Mouse (Mus musculus): Measurements from ENCODE around the gene Enpp6.
A peak's percentile ranks its signal among the peaks of the same experiment; 100 is the strongest.
"Not testable (repeated sequence)": the region's sequence is repeated elsewhere in the genome, so short reads cannot be mapped to it uniquely, and the experiment has no call there.

Enpp6 gene

GRCm38 (mm10) chr8:47005676-47006075 lies 19.0 kb downstream of the Enpp6 start:
- no peak for DNase-seq

GRCm38 (mm10) chr8:47006785-47007184 lies 20.1 kb downstream of the Enpp6 start:
- no peak for DNase-seq

GRCm38 (mm10) chr8:47008220-47008773 lies 21.6 kb downstream of the Enpp6 start:
- no peak for DNase-seq

- DNase-seq: peak; percentile 69
Observed at GRCm38 (mm10) chr8:47016268-47016946, 29.7 kb downstream of the Enpp6 start.

- no peak for DNase-seq
Observed at GRCm38 (mm10) chr8:47021135-47021555, 34.5 kb downstream of the Enpp6 start.

GRCm38 (mm10) chr8:47024612-47025011 lies 37.9 kb downstream of the Enpp6 start:
- no peak for DNase-seq

- no peak for DNase-seq
Observed at GRCm38 (mm10) chr8:47026841-47027490, 40.3 kb downstream of the Enpp6 start.

- DNase-seq: no peak
Observed at GRCm38 (mm10) chr8:47028474-47028873, 41.8 kb downstream of the Enpp6 start.

GRCm38 (mm10) chr8:47030321-47030720 lies 43.6 kb downstream of the Enpp6 start:
- DNase-seq: no peak

GRCm38 (mm10) chr8:47032081-47032480 lies 45.4 kb downstream of the Enpp6 start:
- DNase-seq: peak; percentile 63

- no peak for DNase-seq
Observed at GRCm38 (mm10) chr8:47033976-47034375, 47.3 kb downstream of the Enpp6 start.

GRCm38 (mm10) chr8:47036501-47036900 lies 49.8 kb downstream of the Enpp6 start:
- no peak for DNase-seq

- no peak for DNase-seq
Observed at GRCm38 (mm10) chr8:47037405-47037804, 50.7 kb downstream of the Enpp6 start.

GRCm38 (mm10) chr8:47040215-47040614 lies 53.5 kb downstream of the Enpp6 start:
- not testable (repeated sequence) for DNase-seq

GRCm38 (mm10) chr8:47046340-47046739 lies 59.7 kb downstream of the Enpp6 start:
- no peak for DNase-seq

GRCm38 (mm10) chr8:47047146-47047545 lies 60.5 kb downstream of the Enpp6 start:
- no peak for DNase-seq

- DNase-seq: no peak
Observed at GRCm38 (mm10) chr8:47048584-47048983, 61.9 kb downstream of the Enpp6 start.

GRCm38 (mm10) chr8:47052643-47053042 lies 66.0 kb downstream of the Enpp6 start:
- no peak for DNase-seq

- DNase-seq: no peak
Observed at GRCm38 (mm10) chr8:47056086-47056485, 69.4 kb downstream of the Enpp6 start.

- DNase-seq: no peak
Observed at GRCm38 (mm10) chr8:47058526-47058925, 71.8 kb downstream of the Enpp6 start.

- no peak for DNase-seq
Observed at GRCm38 (mm10) chr8:47058971-47059370, 72.3 kb downstream of the Enpp6 start.

GRCm38 (mm10) chr8:47061105-47061720 lies 74.5 kb downstream of the Enpp6 start:
- no peak for DNase-seq

- no peak for DNase-seq
Observed at GRCm38 (mm10) chr8:47067121-47067520, 80.4 kb downstream of the Enpp6 start.

GRCm38 (mm10) chr8:47069634-47070033 lies 82.9 kb downstream of the Enpp6 start:
- DNase-seq: no peak

All from right cerebral cortex, postnatal 25 days (tissue).